Mouse (Mus musculus): ENCODE data around the gene Banf2.

DNA sequence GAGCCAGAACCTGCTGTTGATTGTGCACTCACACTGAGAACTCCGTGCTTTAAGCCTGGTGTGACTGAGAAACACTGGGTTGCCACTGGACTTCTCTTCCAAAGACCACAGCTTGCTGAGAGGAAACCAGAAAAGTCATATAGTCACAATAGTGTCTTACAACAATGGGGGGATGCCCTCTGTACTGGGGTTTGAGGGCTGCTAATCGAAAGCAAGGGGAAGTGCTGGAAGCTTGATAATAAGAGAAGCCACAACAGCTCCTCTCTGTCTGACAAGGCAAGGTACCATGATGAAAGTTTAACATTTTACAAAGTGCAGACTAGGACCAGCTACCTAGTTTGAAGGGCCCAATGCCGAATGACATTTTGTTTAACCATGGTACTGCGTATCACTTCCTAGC is 36.8 kb downstream of the Banf2 start:
- TF ChIP-seq CTCF (conservative IDR thresholded peaks at IDR 0.05; ENCODE audit: low read length) (no peak), NANOG (IDR thresholded peaks at IDR 0.05; ENCODE audit: borderline replicate concordance, low read length) (no peak)
